Mouse (Mus musculus) C2C12 (cell line): ENCODE data around the gene Mrpl41. TPM values are rescaled to one million over a fixed set of nuclear protein-coding genes. Genes with fewer than 3 reads are reported as not detected.
"Not testable (repeated sequence)": the region's sequence is repeated elsewhere in the genome, so short reads cannot be mapped to it uniquely, and the experiment has no call there.

Experiments used
- H3K27me3 ChIP-seq: one replicate; pipeline ENCODE4 v1.6.1; 2011; ENCODE audit not compliant: control insufficient read depth, insufficient read depth, insufficient read length
- H3K36me3 ChIP-seq: one replicate; pipeline ENCODE4 v1.6.1; 2011; ENCODE audit not compliant: control insufficient read depth, insufficient read depth
- H3K4me3 ChIP-seq: one replicate; pipeline ENCODE4 v1.5.1; 2011; ENCODE audit warnings: mild to moderate bottlenecking, control low read depth; ENCODE audit not compliant: poor library complexity, insufficient read depth, severe bottlenecking
- H3K79me2 ChIP-seq: one replicate; pipeline ENCODE4 v1.6.1; 2011; ENCODE audit not compliant: control insufficient read depth, insufficient read depth
- H3K79me3 ChIP-seq: one replicate; pipeline ENCODE4 v1.6.1; 2011; ENCODE audit warnings: low read depth, control low read depth
- H3ac ChIP-seq: one replicate; pipeline ENCODE3; 2011; ENCODE audit warnings: low read depth; ENCODE audit not compliant: control insufficient read depth, insufficient read length
- CEBPB ChIP-seq: IDR thresholded peaks from one replicate; pipeline ENCODE4 v1.6.1; 2011; ENCODE audit warnings: low read depth, mild to moderate bottlenecking, control low read depth, moderate library complexity
- CTCF ChIP-seq: IDR thresholded peaks from one replicate; pipeline ENCODE4 v1.5.1; 2011; ENCODE audit not compliant: control insufficient read depth, insufficient read depth, insufficient read length
- FOSL1 ChIP-seq: IDR thresholded peaks from one replicate; pipeline ENCODE4 v1.8.0; 2011; ENCODE audit warnings: mild to moderate bottlenecking, low read length; ENCODE audit not compliant: poor library complexity, insufficient read depth, severe bottlenecking
- MAX ChIP-seq: IDR thresholded peaks from one replicate; pipeline ENCODE4 v1.6.1; 2011; ENCODE audit warnings: mild to moderate bottlenecking, control low read depth
- MYOD1 ChIP-seq: IDR thresholded peaks from one replicate; pipeline ENCODE4 v1.6.1; 2011; ENCODE audit warnings: low read depth; ENCODE audit not compliant: control insufficient read depth, insufficient read length
- MYOG ChIP-seq: IDR thresholded peaks from one replicate; pipeline ENCODE4 v1.6.1; 2011; ENCODE audit not compliant: control insufficient read depth, insufficient read length; ENCODE audit errors: extremely low read depth
- USF1 ChIP-seq: IDR thresholded peaks from one replicate; pipeline ENCODE4 v1.6.1; 2011; ENCODE audit warnings: low read depth, mild to moderate bottlenecking, control low read depth, moderate library complexity
- polyA plus RNA-seq: library from polyadenylated mRNA; unstranded; fragments of >200 nt; fragmentation: generic; extraction: Trizol; gene quantifications from one replicate; pipeline ENCODE4 v1.2.1, GENCODE M21; 2012; ENCODE audit warnings: missing spikeins

The Mrpl41 gene
- polyA plus RNA-seq, 1 experiment = 98.4 TPM

GRCm38 (mm10) chr2:24949421-24950188 lies 25.3 kb downstream of the Mrpl41 start, which contains the start of gene Zmynd19:
Gene Zmynd19 (plus strand): TSS chr2:24949792.
- Histone ChIP-seq H3K79me2 (peaks cover 28% of the 10 kb centered on the region), H3ac (peak within 1 kb of the TSS; percentile 96), H3K27me3 (peaks cover 7% of the 10 kb centered on the region), H3K36me3 (peaks cover 32% of the 10 kb centered on the region), H3K4me3 (peak within 1 kb of the TSS; percentile 82), H3K79me3 (peaks cover 12% of the 10 kb centered on the region)
- no peak for TF ChIP-seq MYOD1
- no peak for TF ChIP-seq USF1
- no peak for TF ChIP-seq MYOG
- no peak for TF ChIP-seq FOSL1
- TF ChIP-seq MAX = peak; percentile 0
- TF ChIP-seq CTCF = no peak
- TF ChIP-seq CEBPB = no peak

- peaks cover 10% of the 10 kb centered on the region for H3K27me3 ChIP-seq
- H3K4me3 ChIP-seq, H3K79me2 ChIP-seq, H3K79me3 ChIP-seq, H3K36me3 ChIP-seq, H3ac ChIP-seq: not testable (repeated sequence)
Observed at GRCm38 (mm10) chr2:24944304-24944703, 30.6 kb downstream of the Mrpl41 start.

GRCm38 (mm10) chr2:24942092-24942491 lies 32.8 kb downstream of the Mrpl41 start:
- Histone ChIP-seq H3K79me3 (no peaks in the 10 kb centered on the region), H3K79me2 (no peaks in the 10 kb centered on the region), H3K36me3 (no peaks in the 10 kb centered on the region), H3K4me3 (no peak overlapping the region), H3K27me3 (peaks cover 15% of the 10 kb centered on the region), H3ac (no peak overlapping the region)
- TF ChIP-seq CEBPB (no peak), CTCF (no peak), MAX (no peak), FOSL1 (no peak), USF1 (no peak), MYOG (no peak), MYOD1 (no peak)

GRCm38 (mm10) chr2:24935057-24935796 lies 39.7 kb downstream of the Mrpl41 start, which contains the start of gene Arrdc1:
Gene Arrdc1 (minus strand): TSS chr2:24935252.
- H3K36me3 ChIP-seq = no peaks in the 10 kb centered on the region
- peak; percentile 45 for TF ChIP-seq MAX
- no peak for TF ChIP-seq MYOG
- peak; percentile 50 for TF ChIP-seq MYOD1
- H3ac ChIP-seq = peak within 1 kb of the TSS; percentile 77
- no peaks in the 10 kb centered on the region for H3K79me2 ChIP-seq
- H3K79me3 ChIP-seq = no peaks in the 10 kb centered on the region
- H3K4me3 ChIP-seq = peak within 1 kb of the TSS; percentile 42
- H3K27me3 ChIP-seq = peaks cover 8% of the 10 kb centered on the region

- Histone ChIP-seq H3ac (peak overlapping the region; percentile 77), H3K79me3 (no peaks in the 10 kb centered on the region), H3K36me3 (no peaks in the 10 kb centered on the region), H3K27me3 (peaks cover 8% of the 10 kb centered on the region), H3K4me3 (peak overlapping the region; percentile 42), H3K79me2 (no peaks in the 10 kb centered on the region)
- no peak for TF ChIP-seq CEBPB
- TF ChIP-seq FOSL1 = no peak
- TF ChIP-seq MAX = no peak
- no peak for TF ChIP-seq MYOD1
- TF ChIP-seq USF1 = no peak
- TF ChIP-seq MYOG = no peak
- no peak for TF ChIP-seq CTCF
Observed at GRCm38 (mm10) chr2:24934441-24934963, 40.4 kb downstream of the Mrpl41 start.

- Histone ChIP-seq H3K36me3 (no peaks in the 10 kb centered on the region), H3K27me3 (no peaks in the 10 kb centered on the region), H3K79me3 (no peaks in the 10 kb centered on the region), H3K4me3 (no peak overlapping the region), H3K79me2 (no peaks in the 10 kb centered on the region), H3ac (no peak overlapping the region)
- TF ChIP-seq FOSL1 (no peak), MAX (no peak), MYOD1 (no peak), CTCF (no peak), USF1 (no peak), CEBPB (no peak), MYOG (no peak)
Observed at GRCm38 (mm10) chr2:24929593-24929992, 45.3 kb downstream of the Mrpl41 start.
